Mouse (Mus musculus) liver, embryonic 13.5 days (tissue): ENCODE results near the gene Gna13. TPM values are rescaled to one million over a fixed set of nuclear protein-coding genes. Genes with fewer than 3 reads are reported as not detected.
"Not testable (repeated sequence)": the region's sequence is repeated elsewhere in the genome, so short reads cannot be mapped to it uniquely, and the experiment has no call there.

Experiments used
- ATAC-seq: fragments of 200-750 bp; cut with Nextera tagmentation; 2 replicates; pipeline ENCODE4 v1.8.0; 2017; ENCODE audit warnings: low read depth, mild to moderate bottlenecking, moderate number of reproducible peaks, moderate library complexity
- DNase-seq: peaks from one replicate; pipeline ENCODE4 v3.0.0; 2022
- H3K27ac ChIP-seq: fragments of 300-500 bp; sonication (generic); 2 replicates; pipeline ENCODE4 v1.5.1; 2015; ENCODE audit warnings: moderate library complexity, mild to moderate bottlenecking, inconsistent platforms
- H3K27me3 ChIP-seq: fragments of 300-500 bp; sonication (generic); 2 replicates; pipeline ENCODE4 v1.6.1; 2015; ENCODE audit warnings: mild to moderate bottlenecking, inconsistent platforms
- H3K36me3 ChIP-seq: fragments of 300-500 bp; sonication (generic); 2 replicates; pipeline ENCODE4 v1.6.1; 2015; ENCODE audit warnings: mild to moderate bottlenecking, inconsistent platforms
- H3K4me1 ChIP-seq: fragments of 300-500 bp; sonication (generic); replicated peaks from 2 replicates; pipeline ENCODE4 v1.6.1; 2015; ENCODE audit warnings: inconsistent platforms
- H3K4me2 ChIP-seq: fragments of 300-500 bp; sonication (generic); 2 replicates; pipeline ENCODE4 v1.6.1; 2015; ENCODE audit warnings: inconsistent platforms, mild to moderate bottlenecking, moderate library complexity
- H3K4me3 ChIP-seq: fragments of 300-500 bp; sonication (generic); replicated peaks from 2 replicates; pipeline ENCODE4 v1.5.1; 2015; ENCODE audit warnings: mild to moderate bottlenecking, inconsistent platforms
- H3K9ac ChIP-seq: fragments of 300-500 bp; sonication (generic); 2 replicates; pipeline ENCODE4 v1.6.1; 2015; ENCODE audit warnings: mild to moderate bottlenecking, inconsistent platforms
- H3K9me3 ChIP-seq: fragments of 300-500 bp; sonication (generic); replicated peaks from 2 replicates; pipeline ENCODE4 v1.6.1; 2016; ENCODE audit warnings: inconsistent platforms
- WGBS: fragments of 180-500 bp; shearing (Covaris S2); methylation state at CpG from one replicate; pipeline ENCODE4 v1.1.7; 2015; ENCODE audit not compliant: insufficient replicate concordance; 5-methylcytosine and 5-hydroxymethylcytosine counted together
- polyA plus RNA-seq: library from polyadenylated mRNA; unstranded; fragments of >200 nt; fragmentation: Nextera tagmentation; extraction: Ambion mirVana; gene quantifications from 2 replicates; pipeline ENCODE4 v1.2.1, GENCODE M21; 2015

The Gna13 gene
- polyA plus RNA-seq, 1 experiment from 2014 or later: 14.3 TPM

DNA sequence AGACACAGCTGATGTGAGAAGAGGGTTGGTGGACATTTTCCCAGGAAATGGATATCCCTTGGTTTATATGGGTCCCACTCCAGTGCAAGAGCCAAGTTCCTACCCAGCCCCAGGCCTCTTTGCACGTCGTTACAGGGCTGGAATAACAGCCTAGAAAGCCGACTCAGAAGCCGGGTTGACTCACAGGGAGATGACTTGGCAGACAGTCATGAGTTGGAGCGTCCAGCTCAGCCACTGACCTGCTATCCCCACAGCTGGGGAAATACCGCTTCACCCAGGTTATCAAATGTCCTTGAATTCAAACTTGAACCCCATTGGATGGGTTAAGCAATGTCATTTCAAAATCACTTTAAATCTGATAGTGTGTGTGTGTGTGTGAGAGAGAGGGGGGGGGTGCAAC is 29.9 kb upstream of the Gna13 start:
- Histone ChIP-seq H3K36me3 (no peaks in the 10 kb centered on the region), H3K9ac (no peak overlapping the region), H3K27me3 (no peaks in the 10 kb centered on the region), H3K4me1 (peaks cover 17% of the 10 kb centered on the region), H3K9me3 (no peaks in the 10 kb centered on the region), H3K4me2 (no peak overlapping the region), H3K27ac (no peak overlapping the region), H3K4me3 (no peak overlapping the region)
- 72% methylated on average over 6 of the region's 6 CpGs for WGBS
- no peak for DNase-seq
- no peak for ATAC-seq

DNA sequence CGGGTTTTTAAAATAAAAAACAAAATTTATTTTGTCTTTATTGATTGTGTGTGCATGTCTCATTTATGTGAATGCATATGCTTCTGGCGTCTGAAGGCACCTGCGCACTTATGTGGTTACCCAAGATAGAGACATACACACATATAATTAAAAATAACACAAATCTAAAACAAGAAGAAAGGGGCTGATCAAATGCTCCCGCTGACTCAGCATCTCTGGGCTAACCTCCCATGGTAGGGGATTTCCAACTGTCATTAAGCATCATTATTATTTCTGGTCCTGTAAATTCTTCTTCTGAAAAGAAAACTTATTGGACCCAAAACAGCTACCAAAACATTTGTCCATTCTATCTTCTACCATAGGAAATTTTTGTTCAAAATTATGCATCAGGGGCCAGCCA is 27.9 kb upstream of the Gna13 start:
- DNase-seq: no peak
- Histone ChIP-seq H3K27me3 (no peaks in the 10 kb centered on the region), H3K4me3 (no peak overlapping the region), H3K36me3 (no peaks in the 10 kb centered on the region), H3K4me1 (peaks cover 17% of the 10 kb centered on the region), H3K9ac (no peak overlapping the region), H3K27ac (no peak overlapping the region), H3K9me3 (no peaks in the 10 kb centered on the region), H3K4me2 (no peak overlapping the region)
- ATAC-seq: no peak
- WGBS: 74% methylated on average over 4 of the region's 4 CpGs

DNA sequence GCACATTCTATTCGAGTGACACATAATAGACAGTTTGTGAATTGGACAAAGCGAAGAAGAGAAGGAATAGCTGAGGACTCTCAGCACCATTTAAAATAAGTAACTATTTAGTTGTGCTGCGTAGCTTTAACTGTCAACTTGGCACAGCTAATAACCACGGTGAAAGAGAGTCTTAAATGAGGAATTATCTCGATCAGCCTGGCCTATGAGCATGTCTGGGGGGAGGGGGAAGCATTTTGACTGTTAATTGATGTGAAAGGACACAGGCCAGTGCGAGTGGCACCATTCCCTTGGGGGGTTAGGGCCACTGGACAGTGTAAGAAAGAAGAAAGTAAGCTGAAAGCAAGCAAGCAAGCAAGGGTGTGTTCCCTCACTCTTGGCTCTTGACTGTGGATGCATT is 26.7 kb upstream of the Gna13 start:
- ATAC-seq (no peak), DNase-seq (no peak)
- Histone ChIP-seq H3K4me2 (no peak overlapping the region), H3K9ac (no peak overlapping the region), H3K27ac (no peak overlapping the region), H3K36me3 (no peaks in the 10 kb centered on the region), H3K27me3 (no peaks in the 10 kb centered on the region), H3K4me3 (no peak overlapping the region), H3K9me3 (no peaks in the 10 kb centered on the region), H3K4me1 (peaks cover 16% of the 10 kb centered on the region)
- WGBS: 49% methylated on average over 6 of the region's 6 CpGs

DNA sequence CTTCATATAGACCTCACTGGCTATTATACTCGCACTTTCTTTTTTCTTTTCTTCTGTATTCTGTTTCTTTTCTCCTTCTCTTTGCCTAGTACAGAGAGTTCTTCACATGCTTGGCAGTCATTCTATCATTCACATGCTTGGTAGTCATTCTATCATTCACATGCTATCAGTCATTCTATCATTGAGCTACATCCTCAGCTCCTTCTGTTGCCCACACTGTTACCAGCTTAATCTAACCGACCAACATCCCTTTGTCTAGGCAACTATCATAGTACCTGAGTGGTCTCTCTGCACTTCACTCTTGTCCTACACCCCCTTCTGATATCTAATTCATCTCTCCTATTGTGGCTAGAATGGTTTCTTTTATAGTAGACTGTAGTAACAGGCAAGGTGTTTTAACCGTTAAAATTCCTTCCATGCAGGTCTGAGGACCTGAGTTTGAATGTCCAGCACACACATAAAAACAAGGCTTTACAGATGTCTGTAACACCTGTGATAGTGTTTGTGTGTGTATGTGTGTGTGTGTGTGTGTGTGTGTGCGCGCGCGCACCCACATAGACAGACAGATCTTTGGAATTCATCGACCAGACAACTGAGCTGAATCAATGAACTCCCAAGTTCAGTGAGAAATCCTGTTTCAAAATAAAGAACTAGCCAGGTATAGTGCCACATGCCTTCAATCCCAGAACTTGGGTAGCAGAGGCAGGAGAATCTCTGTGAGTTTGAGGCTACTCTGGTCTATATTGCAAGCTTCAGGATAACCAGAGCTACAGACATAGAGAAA is 23.3 kb upstream of the Gna13 start:
- H3K27me3 ChIP-seq: no peaks in the 10 kb centered on the region
- no peaks in the 10 kb centered on the region for H3K9me3 ChIP-seq
- ATAC-seq (no peak), DNase-seq (no peak)
- H3K4me3 ChIP-seq: no peak overlapping the region
- 79% methylated on average over 8 of the region's 8 CpGs for WGBS
- H3K9ac ChIP-seq: no peak overlapping the region
- H3K27ac ChIP-seq: no peak overlapping the region
- H3K4me2 ChIP-seq: no peak overlapping the region
- 0 out of 2 replicates have a peak, but pooled peaks cover 4% of the 10 kb centered on the region for H3K4me1 ChIP-seq
- no peaks in the 10 kb centered on the region for H3K36me3 ChIP-seq

DNA sequence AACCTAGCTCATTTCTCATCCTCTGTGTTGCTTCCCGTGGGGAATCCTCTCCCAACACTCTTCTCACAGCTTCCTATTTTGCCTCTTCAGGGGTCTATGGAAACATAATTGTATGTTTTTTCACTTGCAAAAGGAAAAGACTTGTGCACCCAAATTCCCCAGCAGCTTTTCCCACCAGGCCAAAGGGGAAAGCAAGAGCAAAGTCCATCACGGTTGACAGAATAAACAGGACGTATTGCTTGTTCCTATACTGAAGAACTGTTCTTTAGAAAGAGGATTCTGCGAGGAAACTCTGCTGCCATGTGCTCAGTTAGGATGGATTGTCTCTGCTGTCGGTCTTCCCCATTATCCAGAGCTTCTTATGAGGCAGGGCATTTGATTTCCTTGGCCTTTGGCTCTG is 22.1 kb upstream of the Gna13 start:
- H3K4me2 ChIP-seq: no peak overlapping the region
- 54% methylated on average over 5 of the region's 5 CpGs for WGBS
- H3K4me1 ChIP-seq: 0 out of 2 replicates have a peak, but pooled peaks cover 4% of the 10 kb centered on the region
- no peak overlapping the region for H3K4me3 ChIP-seq
- no peaks in the 10 kb centered on the region for H3K9me3 ChIP-seq
- no peak for ATAC-seq
- no peaks in the 10 kb centered on the region for H3K36me3 ChIP-seq
- no peaks in the 10 kb centered on the region for H3K27me3 ChIP-seq
- H3K9ac ChIP-seq: no peak overlapping the region
- no peak overlapping the region for H3K27ac ChIP-seq
- no peak for DNase-seq

DNA sequence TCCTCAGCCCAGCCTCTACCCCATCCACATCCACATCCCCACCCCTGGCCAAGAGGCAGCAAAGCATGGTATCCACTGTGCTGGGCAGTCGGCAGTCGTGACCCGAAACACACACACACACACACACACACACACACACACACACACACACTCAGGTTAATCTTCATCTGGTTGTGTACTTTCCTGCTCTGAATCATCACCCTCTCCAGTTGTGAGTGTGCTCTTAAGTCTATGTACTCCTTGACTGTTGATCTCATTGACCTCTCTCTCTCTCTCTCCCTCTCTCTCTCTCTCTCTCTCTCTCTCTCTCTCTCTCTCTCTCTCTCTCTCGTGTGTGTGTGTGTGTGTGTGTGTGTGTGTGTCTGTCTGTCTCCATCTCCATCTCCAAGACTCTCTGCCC is 20.0 kb upstream of the Gna13 start:
- not testable (repeated sequence) for H3K4me2 ChIP-seq, ATAC-seq, H3K9me3 ChIP-seq, H3K36me3 ChIP-seq, H3K9ac ChIP-seq, DNase-seq, H3K27me3 ChIP-seq, H3K4me3 ChIP-seq, H3K27ac ChIP-seq
- 58% methylated on average over 4 of the region's 4 CpGs for WGBS
- peaks cover 17% of the 10 kb centered on the region for H3K4me1 ChIP-seq

DNA sequence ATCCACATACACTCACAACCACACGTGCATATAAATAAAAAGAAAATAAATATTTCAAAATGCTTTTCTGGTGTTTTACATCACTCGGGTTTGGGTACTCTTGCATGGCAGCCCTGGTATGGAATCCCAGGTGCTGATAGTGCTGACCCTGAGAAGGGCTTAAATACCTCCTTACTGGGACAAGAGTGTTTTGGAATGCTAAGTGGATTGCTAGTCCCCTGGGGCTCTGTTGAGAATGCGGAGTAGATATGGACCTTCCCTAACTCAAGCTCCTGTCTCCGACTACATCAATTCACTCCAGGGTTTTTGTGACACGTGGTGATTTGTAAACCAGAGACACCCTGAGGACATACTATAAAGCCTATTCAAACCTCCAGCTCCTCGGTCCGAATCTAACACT is 19.1 kb upstream of the Gna13 start:
- Histone ChIP-seq H3K4me3 (no peak overlapping the region), H3K27ac (no peak overlapping the region), H3K27me3 (no peaks in the 10 kb centered on the region), H3K4me2 (no peak overlapping the region), H3K9me3 (no peaks in the 10 kb centered on the region), H3K4me1 (peaks cover 26% of the 10 kb centered on the region), H3K9ac (no peak overlapping the region), H3K36me3 (no peaks in the 10 kb centered on the region)
- ATAC-seq (no peak), DNase-seq (no peak)
- WGBS: 53% methylated on average over 7 of the region's 7 CpGs

DNA sequence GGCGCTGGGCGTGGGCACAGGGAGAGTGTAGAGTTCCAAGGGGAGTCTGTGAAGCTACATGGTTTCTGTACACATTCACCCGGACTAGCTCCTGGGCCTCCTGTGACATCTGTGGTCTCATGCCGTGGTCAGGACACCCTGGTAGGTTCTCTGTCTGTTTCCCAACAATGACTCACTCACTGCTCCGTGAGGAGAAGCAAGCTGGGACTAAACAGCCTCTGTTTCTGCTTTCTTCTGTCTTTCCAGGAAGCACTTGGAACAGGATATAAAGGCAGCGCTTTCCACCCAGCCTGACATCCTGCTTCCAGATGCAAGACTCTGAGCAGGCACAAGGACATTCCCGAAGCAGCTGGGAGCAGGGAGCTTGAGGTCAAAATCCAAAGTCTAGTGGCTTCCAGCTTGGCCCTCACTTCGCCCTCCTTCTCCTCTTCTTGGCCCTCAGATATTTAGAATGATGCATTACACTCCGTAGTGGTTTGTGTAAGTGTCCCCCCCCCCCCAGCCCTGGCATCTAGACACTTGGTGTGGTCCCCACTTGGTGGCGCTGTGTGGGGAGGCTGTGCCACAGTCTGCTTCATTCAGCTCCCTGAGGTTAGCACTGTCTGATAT is 18.5 kb upstream of the Gna13 start:
- no peak overlapping the region for H3K27ac ChIP-seq
- H3K36me3 ChIP-seq: no peaks in the 10 kb centered on the region
- no peak overlapping the region for H3K4me2 ChIP-seq
- 25% methylated on average over 10 of the region's 10 CpGs for WGBS
- ATAC-seq (no peak), DNase-seq (no peak)
- H3K9me3 ChIP-seq: no peaks in the 10 kb centered on the region
- H3K27me3 ChIP-seq: no peaks in the 10 kb centered on the region
- no peak overlapping the region for H3K4me3 ChIP-seq
- H3K9ac ChIP-seq: no peak overlapping the region
- H3K4me1 ChIP-seq: peaks cover 28% of the 10 kb centered on the region

DNA sequence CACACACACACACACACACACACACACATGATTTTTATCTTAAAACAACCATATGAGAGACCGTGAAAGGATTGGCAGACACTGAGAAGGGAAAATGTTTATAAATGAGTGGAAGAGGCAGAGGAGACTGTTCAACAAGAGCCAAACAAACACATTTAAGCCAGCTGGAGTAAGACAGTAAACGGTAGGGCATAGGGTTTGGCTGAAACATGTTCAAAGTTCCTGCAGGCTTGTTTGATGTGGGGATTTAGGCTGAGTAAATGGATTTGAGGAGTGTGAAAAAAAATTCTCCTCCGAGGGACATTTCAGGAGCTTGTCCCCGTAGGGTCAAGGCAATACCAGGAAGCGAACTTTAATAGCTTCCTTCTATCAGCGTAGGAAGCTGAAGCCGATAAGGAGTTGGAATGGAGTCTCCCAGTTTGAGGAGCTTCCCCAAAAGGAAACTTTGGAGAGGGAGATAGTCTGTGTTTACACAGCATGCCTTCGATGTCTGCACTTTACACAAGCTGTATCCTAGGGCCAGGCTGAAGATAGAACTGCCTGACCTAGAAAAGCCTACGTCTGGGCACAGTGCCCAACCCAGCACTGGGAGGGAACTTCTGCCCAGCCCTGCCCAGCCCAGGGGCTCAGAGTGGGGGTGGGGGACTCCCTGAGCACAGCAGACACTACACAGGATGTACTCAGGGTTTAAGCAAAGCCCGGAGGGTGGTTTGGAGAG is 15.2 kb upstream of the Gna13 start:
- Histone ChIP-seq H3K4me2 (no peak overlapping the region), H3K4me3 (no peak overlapping the region), H3K9me3 (no peaks in the 10 kb centered on the region), H3K4me1 (peaks cover 39% of the 10 kb centered on the region), H3K27ac (peak overlapping the region; percentile 29), H3K36me3 (no peaks in the 10 kb centered on the region), H3K27me3 (no peaks in the 10 kb centered on the region), H3K9ac (no peak overlapping the region)
- WGBS: 33% methylated on average over 10 of the region's 10 CpGs
- DNase-seq: no peak
- peak; percentile 71 for ATAC-seq

DNA sequence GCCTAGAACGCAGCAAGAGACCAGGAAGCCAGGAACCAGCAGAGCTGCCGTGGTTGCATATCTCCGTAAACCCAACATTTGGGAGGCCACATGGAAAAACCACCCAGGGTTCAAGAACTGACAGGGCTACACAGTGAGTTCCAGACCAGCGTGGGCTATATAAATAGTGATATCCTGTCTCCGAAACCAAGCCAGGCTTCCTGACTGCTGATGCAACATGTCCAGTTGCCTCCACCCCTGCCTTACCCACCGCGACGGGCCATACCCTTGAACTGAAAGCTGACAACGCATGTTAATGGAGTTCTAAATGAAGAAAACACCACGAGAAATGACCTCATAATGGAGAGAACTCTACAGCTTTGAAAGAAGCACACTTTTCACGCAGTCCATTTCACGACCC is 14.2 kb upstream of the Gna13 start:
- Histone ChIP-seq H3K27me3 (no peaks in the 10 kb centered on the region), H3K4me3 (no peak overlapping the region), H3K9me3 (no peaks in the 10 kb centered on the region), H3K4me1 (peaks cover 39% of the 10 kb centered on the region), H3K36me3 (no peaks in the 10 kb centered on the region), H3K27ac (0 out of 2 replicates have a peak overlapping the region, but pooled peaks have one; percentile 29), H3K9ac (no peak overlapping the region), H3K4me2 (no peak overlapping the region)
- ATAC-seq (no peak), DNase-seq (no peak)
- WGBS: 32% methylated on average over 12 of the region's 12 CpGs

DNA sequence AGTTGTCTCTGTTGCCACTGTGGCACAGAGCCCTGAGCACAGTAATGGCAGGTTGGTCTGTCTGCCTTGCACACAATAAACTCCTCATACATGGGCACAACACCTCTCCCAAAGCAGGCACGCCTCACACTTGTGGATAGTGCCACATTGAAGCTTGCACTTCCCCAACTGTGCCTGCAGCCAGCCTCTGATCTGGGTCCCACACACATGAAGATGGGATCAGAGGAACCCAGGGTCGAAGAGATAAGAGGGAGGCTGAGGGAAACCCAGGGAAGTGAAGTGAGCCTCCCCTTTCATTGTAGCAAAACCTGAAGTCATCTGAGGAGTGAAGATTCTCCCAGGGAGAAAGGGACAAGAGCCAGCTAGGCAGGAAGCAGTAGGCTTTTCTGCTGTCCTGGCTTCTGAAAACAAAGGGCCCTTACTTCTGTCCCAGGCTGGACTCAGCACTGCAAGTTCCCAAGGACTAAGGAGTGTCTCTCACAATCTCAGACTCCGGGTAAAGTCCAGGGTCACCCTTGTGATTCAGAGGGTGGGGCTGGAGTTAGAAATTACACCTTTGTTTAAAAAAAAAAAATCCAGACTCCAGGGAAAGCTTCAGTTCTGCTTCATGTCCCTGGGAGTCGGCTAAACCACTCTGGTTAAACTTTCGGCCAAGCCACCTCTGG is 12.8 kb upstream of the Gna13 start:
- Histone ChIP-seq H3K4me2 (no peak overlapping the region), H3K36me3 (no peaks in the 10 kb centered on the region), H3K9ac (no peak overlapping the region), H3K27ac (no peak overlapping the region), H3K4me1 (peaks cover 35% of the 10 kb centered on the region), H3K27me3 (no peaks in the 10 kb centered on the region), H3K9me3 (no peaks in the 10 kb centered on the region), H3K4me3 (no peak overlapping the region)
- 26% methylated on average over 5 of the region's 5 CpGs for WGBS
- DNase-seq (peak; percentile 20), ATAC-seq (peak; percentile 45)
